Mouse (Mus musculus): ENCODE data around the gene Creb3l1. TPM values are rescaled to one million over a fixed set of nuclear protein-coding genes. Genes with fewer than 3 reads are reported as not detected.

Creb3l1 gene
- total RNA-seq, 4 experiments from 2014 or later = 2.5 to 4.0 (median 3.1) TPM

GRCm38 (mm10) chr2:92030554-92030953 lies 6.3 kb upstream of the Creb3l1 start:
- no peak for DNase-seq (ENCODE audit: low spot score)

DNA sequence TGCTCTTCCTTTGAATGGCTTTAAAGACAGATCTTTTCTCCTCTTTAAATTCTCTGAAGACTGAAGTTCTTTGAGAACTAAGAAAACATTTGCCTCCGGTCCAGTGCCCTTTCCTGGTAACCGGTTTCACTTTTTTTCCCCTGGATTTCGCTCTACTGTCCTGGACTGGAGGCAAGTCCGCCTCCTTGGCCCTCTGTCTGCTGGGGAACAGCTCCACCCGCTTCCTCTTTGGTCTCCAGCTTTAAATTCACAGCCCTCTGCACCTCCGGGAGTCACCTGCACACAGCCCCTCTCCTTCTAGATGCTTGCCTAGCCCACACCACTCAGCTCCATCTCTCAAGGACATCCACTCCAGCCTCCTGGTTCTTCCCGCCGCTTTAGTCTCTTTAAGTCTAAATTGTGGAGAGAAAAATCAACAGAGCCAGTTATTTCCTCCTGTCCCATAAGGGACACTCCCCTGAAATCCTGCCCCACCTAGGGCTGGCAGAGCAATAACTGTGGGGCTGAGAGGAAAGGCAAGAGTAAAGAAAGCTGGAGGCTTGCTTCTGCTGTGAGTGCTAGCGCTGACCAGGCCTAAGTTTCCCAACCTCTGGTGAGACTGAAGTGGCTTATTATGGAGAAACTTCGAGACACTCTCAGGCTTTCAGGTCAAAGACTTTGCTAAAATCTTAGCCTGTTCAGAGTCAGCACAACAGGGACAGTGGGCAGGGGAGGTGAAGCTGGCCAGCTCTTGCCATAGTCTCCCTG lies 5.3 kb upstream of the Creb3l1 start:
- DNase-seq (ENCODE audit: low spot score) = no peak

DNA sequence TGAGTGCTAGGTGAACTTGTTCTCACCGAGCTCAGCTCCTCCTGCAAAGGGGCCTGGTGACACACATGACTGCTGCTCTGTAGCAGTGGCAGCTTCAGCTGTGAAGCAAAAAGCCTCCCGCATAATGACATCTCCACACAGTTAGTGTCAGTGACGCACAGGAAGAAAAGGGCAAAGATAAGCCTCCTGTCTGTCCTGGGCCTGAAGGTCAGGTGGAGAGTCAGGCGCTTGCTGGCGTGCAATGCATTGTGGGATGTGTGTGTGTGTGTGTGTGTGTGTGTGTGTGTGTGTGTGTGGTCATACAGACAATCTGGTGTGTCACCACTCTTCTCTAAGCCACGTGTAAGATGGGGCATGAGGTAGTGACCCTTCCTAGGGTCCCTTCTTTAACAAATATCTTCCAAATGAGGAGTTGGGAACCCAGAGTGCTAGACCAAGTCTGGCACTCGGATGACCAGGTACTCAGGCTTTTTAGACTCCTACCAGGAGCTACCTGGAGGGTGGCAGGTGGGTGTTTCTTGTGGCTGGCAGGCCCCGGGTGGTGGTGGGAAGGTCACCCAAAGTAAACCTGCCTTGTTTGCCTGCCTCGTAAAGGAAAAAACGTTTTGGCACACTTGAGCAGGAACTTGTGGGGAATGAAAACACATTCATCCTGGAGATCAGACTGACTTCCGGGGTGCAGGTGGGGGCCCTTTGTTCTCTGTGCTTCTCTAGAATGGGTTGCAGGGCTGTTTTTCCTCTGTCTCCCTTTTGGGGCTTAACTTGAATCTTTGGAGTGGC lies 3.7 kb upstream of the Creb3l1 start:
- no peak for DNase-seq (ENCODE audit: low spot score)

GRCm38 (mm10) chr2:92025966-92026365 lies 1.7 kb upstream of the Creb3l1 start:
- no peak for DNase-seq (ENCODE audit: low spot score)

DNA sequence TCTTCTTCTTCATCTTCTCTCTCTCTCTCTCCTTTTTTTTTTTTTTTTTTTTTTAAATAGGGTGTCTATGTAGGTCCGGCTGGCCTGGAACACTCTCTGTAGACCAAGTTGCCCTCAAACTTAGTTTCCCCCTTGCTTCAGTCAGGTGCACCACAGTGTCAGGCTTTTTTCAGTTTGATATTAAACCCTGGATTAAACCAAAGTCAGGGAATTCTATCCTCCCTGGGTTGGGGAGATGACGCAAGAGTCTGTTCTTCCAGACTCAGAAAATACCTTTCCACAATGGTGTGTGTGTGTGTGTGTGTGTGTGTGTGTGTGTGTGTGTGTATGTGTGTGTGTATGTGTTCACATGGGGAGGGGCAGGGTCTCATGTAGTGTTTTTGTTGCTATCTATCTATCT lies 900 bp upstream of the Creb3l1 start:
- DNase-seq (ENCODE audit: low spot score) = no peak

DNA sequence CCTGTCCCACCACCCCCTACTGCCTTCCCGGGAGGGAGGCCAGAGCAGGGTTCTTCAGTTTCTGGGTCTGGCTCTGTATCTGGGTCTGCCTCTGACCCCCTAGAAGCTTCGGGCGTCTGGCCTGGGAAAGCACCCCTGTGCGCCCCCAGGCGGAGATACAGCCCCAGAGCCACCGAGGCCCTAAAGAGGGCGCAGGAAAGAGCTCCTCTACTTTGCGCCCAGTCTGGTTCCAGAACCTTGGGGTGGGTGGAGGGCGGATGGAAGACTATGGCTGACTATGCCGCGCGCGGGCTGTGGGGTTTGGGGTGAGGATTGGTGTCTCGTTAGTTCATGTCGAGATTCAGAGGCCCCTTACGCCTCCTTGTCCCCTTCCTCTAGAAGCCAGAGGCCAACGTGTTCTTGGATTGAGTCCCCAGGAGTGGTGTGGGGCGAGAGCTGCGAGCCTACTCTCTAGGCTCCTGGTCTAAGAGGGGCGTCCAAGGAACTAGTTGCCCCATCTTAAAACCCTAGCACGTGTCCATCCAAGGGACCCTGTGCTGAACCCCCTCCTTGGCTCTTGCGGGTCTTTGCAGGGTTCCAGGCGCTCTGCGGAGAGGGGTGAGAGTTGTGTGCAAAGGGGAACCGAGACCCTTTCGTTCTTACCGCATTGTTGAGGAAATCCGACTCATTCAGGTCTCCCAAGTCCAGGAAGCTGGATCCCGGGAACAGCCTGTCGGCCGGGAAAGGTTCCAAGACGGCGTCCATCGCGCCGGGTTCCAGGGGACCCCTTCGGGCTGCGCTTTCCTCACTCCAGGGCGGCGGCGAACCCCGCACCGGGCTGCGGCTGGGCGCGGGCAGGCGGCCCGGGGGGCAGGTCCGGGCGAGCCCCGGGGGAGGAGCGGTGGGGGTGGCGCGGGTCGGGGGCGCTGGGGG lies 684 bp downstream of the Creb3l1 start:
- no peak for DNase-seq (ENCODE audit: low spot score)

DNA sequence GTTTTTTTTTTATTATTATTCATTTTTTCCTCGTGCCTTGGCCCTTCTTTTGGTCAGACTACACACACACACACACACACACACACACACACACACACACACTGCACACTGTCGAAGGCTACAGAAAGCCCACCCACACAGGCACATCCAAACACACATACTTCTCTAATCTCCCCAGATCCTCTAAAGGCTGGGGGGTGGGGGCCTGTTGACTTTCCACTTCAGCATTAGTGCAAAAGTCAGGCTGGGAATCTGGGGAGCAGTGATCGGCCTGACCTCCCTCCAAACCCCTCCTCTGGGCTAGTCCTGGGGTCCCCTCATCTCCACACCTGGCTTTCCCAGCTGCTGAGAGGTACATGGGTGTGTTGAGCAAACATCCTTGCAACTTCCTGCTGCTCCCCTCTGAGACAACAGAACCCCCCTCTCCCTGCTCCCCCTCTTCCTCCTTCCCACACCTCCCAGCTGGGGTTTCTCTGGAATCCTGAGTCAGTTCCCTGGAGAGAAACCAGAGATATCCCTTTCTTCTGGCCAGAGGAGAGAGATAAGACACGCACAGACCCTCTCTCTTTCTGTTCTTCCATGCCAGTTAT lies 3.5 kb downstream of the Creb3l1 start:
- no peak for DNase-seq (ENCODE audit: low spot score)

- no peak for DNase-seq (ENCODE audit: low spot score)
These were observed 6.9 kb downstream of the Creb3l1 start for GRCm38 (mm10) chr2:92017440-92017839.

DNA sequence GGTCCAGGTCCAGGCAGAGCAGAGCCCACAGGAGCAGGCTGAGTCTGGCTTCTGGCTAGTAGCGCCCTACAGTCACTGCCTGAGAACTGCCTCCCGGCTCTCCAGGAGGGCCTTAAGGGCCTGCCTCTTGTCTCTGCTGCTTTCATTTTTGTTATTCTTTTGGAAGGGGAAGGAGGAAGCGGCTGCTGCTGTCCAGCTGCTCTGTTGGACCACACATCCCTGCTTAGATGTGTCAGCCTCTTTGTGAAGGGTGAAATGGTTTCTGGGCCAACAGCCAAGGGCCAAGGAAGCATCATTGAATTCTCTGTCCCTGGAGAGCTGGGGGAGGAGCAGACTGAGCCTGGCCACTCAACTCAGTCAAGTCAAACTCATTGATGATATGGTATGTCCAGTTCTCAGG lies 7.3 kb downstream of the Creb3l1 start:
- peak; percentile 87 for DNase-seq (ENCODE audit: low spot score)

DNA sequence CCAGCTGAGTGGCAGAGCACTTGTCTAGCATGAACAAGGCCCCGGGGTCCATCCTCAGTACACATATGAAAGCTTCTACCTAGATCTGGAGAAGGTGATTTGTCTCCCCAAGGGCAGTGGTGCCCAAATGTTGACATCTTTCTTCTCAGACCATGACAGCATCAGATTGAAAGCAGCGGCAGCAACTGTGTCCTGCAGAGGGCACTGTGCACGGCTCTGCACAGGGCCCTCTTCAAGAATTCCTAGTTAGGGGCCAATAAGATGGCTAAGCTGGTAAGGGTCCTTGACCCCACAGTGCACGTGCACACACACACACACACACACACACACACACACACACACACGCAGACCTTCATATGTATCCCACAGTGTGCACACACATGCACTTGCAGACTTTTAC lies 9.4 kb downstream of the Creb3l1 start:
- no peak for DNase-seq (ENCODE audit: low spot score)

GRCm38 (mm10) chr2:92014248-92014647 lies 10.1 kb downstream of the Creb3l1 start:
- DNase-seq (ENCODE audit: low spot score) = no peak

- no peak for DNase-seq (ENCODE audit: low spot score)
These were observed 11.4 kb downstream of the Creb3l1 start for GRCm38 (mm10) chr2:92012768-92013445.

DNA sequence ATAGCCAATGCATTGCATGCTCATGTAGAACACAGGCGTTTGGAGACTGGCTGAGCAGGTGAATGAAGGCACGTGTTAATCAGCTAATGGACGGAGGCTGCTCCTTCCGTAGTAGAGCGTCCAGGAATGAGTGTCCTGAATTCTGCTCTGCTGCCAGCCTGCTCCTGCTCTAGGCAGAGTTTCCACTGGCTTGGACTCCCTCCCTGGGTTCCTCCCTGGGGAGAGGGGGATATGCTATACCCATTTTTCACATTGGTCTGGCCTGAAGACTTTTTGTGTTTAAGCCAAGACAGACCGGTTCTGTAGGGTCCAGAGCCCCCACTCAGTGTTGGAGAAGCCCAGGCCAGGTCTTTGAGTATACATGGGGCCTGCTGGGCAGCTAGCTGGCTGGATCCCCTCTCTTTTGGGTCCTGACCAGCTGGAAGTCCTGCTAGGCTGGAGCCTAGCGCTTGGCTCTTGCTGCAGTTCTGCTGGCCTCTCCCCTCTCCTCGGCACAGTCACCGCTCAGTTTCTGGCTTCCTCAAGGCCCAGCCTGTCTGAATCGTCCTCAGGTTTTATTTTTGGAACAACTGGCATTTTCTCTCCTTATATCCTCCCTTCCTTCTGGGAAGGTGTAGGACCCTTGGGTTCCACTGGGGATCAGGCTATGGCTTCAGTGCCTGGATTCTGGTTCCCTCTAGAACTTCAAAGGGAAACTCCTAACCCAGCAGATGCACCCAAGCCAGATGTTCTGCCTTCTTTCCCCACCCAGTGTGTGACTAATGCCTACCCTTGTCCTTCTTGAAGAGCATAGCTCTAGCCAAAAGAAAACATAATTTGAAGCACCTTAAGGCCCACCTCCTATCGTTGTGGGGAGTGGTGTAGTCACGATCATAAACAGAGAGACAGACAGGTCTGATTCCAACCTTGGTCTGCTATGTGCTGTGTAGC lies 12.6 kb downstream of the Creb3l1 start:
- no peak for DNase-seq (ENCODE audit: low spot score)

GRCm38 (mm10) chr2:92008623-92009404 lies 15.5 kb downstream of the Creb3l1 start:
- no peak for DNase-seq (ENCODE audit: low spot score)

- peak; percentile 98 for DNase-seq (ENCODE audit: low spot score)
These were observed 16.2 kb downstream of the Creb3l1 start for GRCm38 (mm10) chr2:92007933-92008622.

DNA sequence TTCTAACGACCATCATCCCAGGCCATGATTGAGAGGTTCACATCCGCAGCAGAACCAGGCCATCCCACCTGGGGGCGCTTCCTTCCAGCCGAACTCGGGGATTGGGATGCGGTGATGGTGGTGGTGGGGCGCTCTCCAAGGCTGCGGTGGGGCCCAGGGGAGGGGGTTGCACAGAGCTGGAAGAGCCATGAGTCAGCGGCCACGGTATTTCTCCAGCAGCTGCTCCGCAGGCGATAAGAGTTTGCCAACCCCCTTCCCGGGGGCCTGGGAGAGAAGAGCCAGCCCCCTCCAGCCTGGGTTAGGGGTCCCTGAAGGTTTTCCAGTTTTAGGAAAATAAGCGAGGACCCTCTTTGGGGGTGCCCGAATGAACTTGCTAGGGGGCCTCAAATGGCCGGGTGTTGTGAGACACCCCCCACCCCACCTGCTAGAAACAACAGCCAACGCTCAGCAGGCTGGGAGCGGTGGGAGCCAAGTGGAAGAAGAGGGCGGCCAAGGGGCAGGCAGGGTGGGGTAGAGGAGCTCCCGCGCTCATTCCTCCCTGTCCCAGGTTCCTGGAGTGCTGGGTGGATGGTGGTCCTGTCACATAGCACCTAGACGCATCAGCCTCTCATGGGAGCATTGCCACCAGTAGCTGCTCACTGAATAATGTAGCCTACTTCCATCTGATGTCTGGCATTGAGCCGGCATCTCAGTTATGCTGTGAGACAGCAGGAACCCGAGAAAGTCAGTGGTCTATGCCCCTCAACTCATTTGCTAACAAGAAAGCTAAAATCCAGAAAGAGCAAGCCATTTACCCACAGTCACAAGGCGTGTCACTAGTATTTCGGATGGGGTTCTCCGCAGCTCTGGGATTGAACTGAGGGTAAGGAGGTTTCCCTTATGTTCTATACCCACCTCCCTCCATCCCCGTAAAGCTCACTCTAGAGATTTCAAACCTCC lies 17.1 kb downstream of the Creb3l1 start:
- DNase-seq (ENCODE audit: low spot score) = no peak

DNA sequence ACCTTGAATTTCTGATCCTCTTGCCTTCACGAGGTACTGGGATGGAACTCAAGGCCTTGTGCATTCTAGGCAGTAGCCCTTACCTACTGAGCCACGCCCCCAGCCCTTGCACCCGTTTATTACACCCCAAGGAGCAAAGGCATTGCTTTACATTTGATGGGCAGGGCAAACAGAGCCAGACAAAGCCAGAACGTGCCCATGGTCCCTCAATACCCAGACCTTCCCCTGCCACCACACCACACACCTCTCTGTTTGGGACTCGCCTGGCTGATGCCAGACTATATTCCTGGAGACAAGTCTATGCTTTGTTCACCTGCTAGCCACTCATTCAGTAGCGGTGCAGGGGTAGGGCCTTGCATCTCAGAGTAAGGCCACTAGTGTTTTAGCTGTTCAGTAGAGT lies 17.8 kb downstream of the Creb3l1 start:
- DNase-seq (ENCODE audit: low spot score) = no peak
